Mouse (Mus musculus) skeletal muscle tissue, adult 2 months (tissue): ENCODE data around the gene Ostc.

Experiments
- DNase-seq: peaks from one replicate; pipeline ENCODE4 v3.0.0-alpha.2; 2012; ENCODE audit warnings: low read depth, low spot score

Ostc gene

GRCm38 (mm10) chr3:130708967-130709924, at the start of gene Ostc:
TSS of gene Ostc (minus strand) at chr3:130709444.
- peak; percentile 96 for DNase-seq

DNA sequence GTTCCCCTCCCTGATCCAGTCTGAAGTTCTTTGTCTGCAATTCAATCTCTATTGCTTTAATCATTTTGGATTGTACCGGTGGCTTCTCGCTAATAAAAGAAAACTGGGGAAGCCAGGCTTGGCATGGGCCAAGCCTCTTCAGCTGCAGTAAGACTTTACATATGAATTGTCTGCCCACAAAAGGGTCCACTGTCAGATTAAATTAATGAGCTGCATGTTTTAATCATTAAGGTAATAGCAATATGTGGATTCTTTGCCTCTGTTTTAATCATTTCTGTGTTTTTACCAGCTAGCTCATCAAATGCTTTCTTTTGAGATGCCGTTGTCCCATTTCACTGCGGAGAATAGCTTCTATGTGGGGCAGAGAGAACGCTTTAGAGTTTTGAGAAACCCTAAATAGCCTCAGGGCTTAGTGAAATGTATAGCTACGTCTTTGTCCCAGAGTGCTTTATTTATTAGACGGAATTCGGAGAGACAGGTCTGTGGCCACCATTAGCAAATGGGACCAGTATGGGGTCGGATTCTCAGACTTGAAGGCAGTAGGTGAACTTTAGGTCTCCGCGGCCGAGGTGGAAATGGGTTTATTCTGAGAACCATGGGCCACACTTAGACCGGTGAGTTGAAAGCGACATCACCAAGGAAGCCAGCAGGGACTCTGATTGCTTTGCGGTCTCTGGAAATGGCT, 49.1 kb upstream of the Ostc start:
- no peak for DNase-seq

- DNase-seq = no peak
These were observed 48.0 kb upstream of the Ostc start for GRCm38 (mm10) chr3:130757117-130757852.

- no peak for DNase-seq
These were observed 40.0 kb upstream of the Ostc start for GRCm38 (mm10) chr3:130749206-130749605.

- DNase-seq = no peak
These were observed 37.7 kb upstream of the Ostc start for GRCm38 (mm10) chr3:130746673-130747619.

- DNase-seq = no peak
These were observed 28.6 kb upstream of the Ostc start for GRCm38 (mm10) chr3:130737652-130738361.

DNA sequence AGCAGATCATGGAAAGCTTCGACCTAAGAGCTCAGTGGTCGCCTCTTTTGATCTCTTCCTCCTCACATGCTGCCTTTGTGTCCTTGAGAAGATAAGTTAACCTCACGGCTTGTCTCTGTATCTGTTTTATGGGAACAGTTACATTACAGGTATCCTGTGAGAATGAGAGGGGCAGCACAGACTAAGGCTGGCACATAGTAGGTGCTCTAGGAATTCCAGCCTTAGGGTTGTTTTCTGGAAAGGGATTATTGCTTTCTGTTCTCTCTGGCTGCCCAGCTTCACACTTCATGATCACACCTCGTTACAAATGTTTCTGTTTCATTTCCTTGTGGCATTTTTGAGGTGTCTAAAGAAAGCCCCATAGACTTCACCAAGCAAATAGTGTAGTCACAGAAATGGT, 27.5 kb upstream of the Ostc start:
- no peak for DNase-seq

GRCm38 (mm10) chr3:130730189-130730653, 21.0 kb upstream of the Ostc start, which contains the start of gene Rpl34:
TSS of gene Rpl34 (minus strand) at chr3:130730398.
- peak; percentile 95 for DNase-seq

GRCm38 (mm10) chr3:130729472-130730188, 20.4 kb upstream of the Ostc start:
- DNase-seq = no peak

GRCm38 (mm10) chr3:130727676-130728075, 18.4 kb upstream of the Ostc start:
- DNase-seq = no peak

DNA sequence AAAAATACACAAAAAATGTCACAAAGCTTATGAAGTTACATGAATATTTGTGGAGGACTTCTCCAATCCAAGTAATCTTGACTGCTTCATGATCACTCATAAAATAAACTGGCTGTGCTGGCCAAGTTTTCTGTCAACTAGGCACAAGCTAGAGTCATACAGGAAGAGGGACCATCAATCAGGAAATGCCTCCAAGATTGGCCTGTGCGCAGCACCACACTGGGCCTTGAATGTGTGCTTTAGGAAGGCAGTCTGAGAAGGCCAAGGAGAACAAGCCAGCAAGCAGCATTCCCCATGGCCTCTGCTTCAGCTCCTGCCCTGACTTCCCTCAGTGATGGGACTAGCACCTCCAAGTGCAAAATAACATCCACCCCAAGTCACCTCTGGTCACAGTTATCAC, 17.8 kb upstream of the Ostc start:
- no peak for DNase-seq

GRCm38 (mm10) chr3:130725718-130726117, 16.5 kb upstream of the Ostc start:
- DNase-seq = no peak

GRCm38 (mm10) chr3:130722733-130723478, 13.7 kb upstream of the Ostc start:
- DNase-seq = no peak

DNA sequence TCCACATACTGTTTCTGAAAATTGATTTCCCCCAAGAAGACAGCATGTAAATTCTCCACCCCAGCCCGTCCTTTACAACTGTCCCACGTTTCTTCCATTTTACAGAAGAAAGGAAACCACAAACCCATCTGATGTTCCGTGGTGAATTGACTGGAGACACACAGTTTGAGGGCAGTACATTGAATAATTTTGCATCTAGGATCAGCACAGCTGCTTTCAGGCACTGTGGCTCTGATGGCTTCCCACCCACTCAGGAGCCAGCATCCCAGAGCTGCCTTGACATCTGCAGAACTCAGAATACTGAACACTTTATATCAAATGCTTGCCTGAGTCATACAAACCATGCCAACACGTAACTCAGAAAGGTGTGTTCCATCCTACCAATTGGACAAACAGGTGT, 11.0 kb upstream of the Ostc start:
- DNase-seq = no peak

GRCm38 (mm10) chr3:130718871-130719270, 9.6 kb upstream of the Ostc start:
- no peak for DNase-seq

DNA sequence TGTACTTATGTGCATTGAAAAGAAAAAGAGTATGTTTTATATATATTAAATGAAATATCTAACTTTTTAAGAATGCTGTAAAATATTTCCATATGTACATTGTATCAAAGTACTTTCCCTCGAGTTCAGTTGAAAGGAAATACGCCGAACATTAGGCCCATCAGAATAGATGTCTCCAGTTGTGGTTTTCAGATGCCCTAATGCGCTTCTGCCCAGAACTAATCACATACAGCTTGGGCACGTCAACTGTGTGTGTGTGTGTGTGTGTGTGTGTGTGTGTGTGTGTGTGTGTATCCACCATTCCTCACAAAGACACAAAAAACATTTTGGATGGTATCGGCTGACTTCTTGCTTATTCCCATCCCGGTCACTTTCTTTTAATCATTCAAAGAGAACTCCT, 7.3 kb upstream of the Ostc start:
- DNase-seq = no peak

DNA sequence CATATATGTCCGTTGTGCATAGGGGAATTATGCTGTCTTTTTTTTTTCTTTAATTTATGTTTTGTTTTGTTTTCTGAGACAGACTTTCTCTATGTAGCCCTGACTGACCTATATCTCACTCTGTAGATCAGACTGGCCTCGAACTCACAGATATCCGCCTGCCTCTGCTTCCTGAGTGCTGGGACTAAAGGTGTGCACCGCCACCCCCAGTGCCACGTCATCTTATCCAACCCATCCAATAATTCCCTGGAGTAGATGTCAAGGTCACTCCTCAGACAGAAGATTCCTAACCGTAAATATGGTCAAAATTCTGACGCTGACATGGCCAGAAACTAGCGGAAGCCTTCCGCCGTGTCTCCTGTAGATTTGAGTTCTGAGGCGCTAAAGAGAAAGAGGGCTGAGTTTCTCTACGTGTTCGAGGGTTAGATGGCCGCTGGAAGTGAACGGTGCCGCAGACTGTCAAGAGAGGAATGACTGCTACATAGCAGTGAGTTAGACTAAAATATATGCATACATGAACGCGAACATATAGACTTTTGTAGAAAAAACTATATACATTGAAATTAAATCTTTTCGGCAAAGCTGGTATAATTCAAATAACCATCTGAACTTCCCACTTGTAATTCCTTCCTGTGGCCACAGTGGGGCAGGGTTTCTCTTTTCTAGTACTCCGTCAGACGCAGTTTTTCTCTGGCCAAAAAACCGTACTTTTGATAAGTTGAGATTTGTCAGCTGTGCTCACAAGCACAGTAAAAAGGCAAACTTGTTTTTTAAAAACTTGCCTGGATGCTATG, 5.7 kb upstream of the Ostc start:
- no peak for DNase-seq

- DNase-seq = no peak
These were observed 3.6 kb upstream of the Ostc start for GRCm38 (mm10) chr3:130712891-130713290.
